Mouse (Mus musculus): ENCODE data around the gene Mxra8.

The Mxra8 gene

GRCm38 (mm10) chr4:155839483-155839910 is at the start of gene Mxra8:
Mxra8 (plus strand) TSS chr4:155839680.
- peak; percentile 90 to 91 for DNase-seq (ENCODE audit: low spot score in 2 of 2)

- no peak for DNase-seq (ENCODE audit: low spot score in 2 of 2)
Measured at GRCm38 (mm10) chr4:155790021-155790489, 49.4 kb upstream of the Mxra8 start, which contains the start of gene Ankrd65. Ankrd65 (plus strand) TSS chr4:155790439.

- no peak for DNase-seq (ENCODE audit: low spot score in 2 of 2)
Measured at GRCm38 (mm10) chr4:155790650-155791161, 48.8 kb upstream of the Mxra8 start.

GRCm38 (mm10) chr4:155791240-155791933 is 48.1 kb upstream of the Mxra8 start:
- no peak for DNase-seq (ENCODE audit: low spot score in 2 of 2)

GRCm38 (mm10) chr4:155793730-155794129 is 45.8 kb upstream of the Mxra8 start:
- DNase-seq (ENCODE audit: low spot score in 2 of 2): no peak

GRCm38 (mm10) chr4:155802075-155802474 is 37.4 kb upstream of the Mxra8 start:
- no peak for DNase-seq (ENCODE audit: low spot score in 2 of 2)

- no peak for DNase-seq (ENCODE audit: low spot score in 2 of 2)
Measured at GRCm38 (mm10) chr4:155802741-155803339, 36.6 kb upstream of the Mxra8 start, which contains the start of gene Mrpl20. Mrpl20 (plus strand) TSS chr4:155802878.

- DNase-seq (ENCODE audit: low spot score in 2 of 2): peak; percentile 94 to 98
Measured at GRCm38 (mm10) chr4:155803340-155804041, 36.0 kb upstream of the Mxra8 start.

GRCm38 (mm10) chr4:155807841-155808240 is 31.6 kb upstream of the Mxra8 start:
- DNase-seq (ENCODE audit: low spot score in 2 of 2): no peak

GRCm38 (mm10) chr4:155811929-155812664 is 27.4 kb upstream of the Mxra8 start, which contains the start of gene Ccnl2:
Ccnl2 (plus strand) TSS chr4:155812489.
- DNase-seq (ENCODE audit: low spot score in 2 of 2): peak; percentile 92 to 93

GRCm38 (mm10) chr4:155812665-155813181 is 26.8 kb upstream of the Mxra8 start:
- DNase-seq (ENCODE audit: low spot score in 2 of 2): no peak

GRCm38 (mm10) chr4:155817533-155817932 is 21.9 kb upstream of the Mxra8 start:
- no peak for DNase-seq (ENCODE audit: low spot score in 2 of 2)

- DNase-seq (ENCODE audit: low spot score in 2 of 2): no peak
Measured at GRCm38 (mm10) chr4:155821025-155821424, 18.5 kb upstream of the Mxra8 start.

GRCm38 (mm10) chr4:155823443-155823842 is 16.0 kb upstream of the Mxra8 start:
- DNase-seq (ENCODE audit: low spot score in 2 of 2): no peak

GRCm38 (mm10) chr4:155829866-155830265 is 9.6 kb upstream of the Mxra8 start:
- DNase-seq (ENCODE audit: low spot score in 2 of 2): no peak

- DNase-seq (ENCODE audit: low spot score in 2 of 2): no peak
Measured at GRCm38 (mm10) chr4:155830596-155830995, 8.9 kb upstream of the Mxra8 start.

GRCm38 (mm10) chr4:155831205-155831766 is 8.2 kb upstream of the Mxra8 start, which contains the start of gene Aurkaip1:
Aurkaip1 (plus strand) TSS chr4:155831272.
- peak; percentile 94 to 97 for DNase-seq (ENCODE audit: low spot score in 2 of 2)

GRCm38 (mm10) chr4:155831831-155832230 is 7.6 kb upstream of the Mxra8 start:
- DNase-seq (ENCODE audit: low spot score in 2 of 2): no peak

GRCm38 (mm10) chr4:155832321-155832720 is 7.2 kb upstream of the Mxra8 start:
- DNase-seq (ENCODE audit: low spot score in 2 of 2): no peak

GRCm38 (mm10) chr4:155833234-155833633 is 6.2 kb upstream of the Mxra8 start:
- no peak for DNase-seq (ENCODE audit: low spot score in 2 of 2)

- DNase-seq (ENCODE audit: low spot score in 2 of 2): peak; percentile 81 to 84
Measured at GRCm38 (mm10) chr4:155833836-155834235, 5.6 kb upstream of the Mxra8 start.

All from urinary bladder, postnatal 4 days (tissue).